Mouse (Mus musculus): Measurements from ENCODE around the gene Stub1. TPM values are rescaled to one million over a fixed set of nuclear protein-coding genes. Genes with fewer than 3 reads are reported as not detected.
"Not testable (repeated sequence)": the region's sequence is repeated elsewhere in the genome, so short reads cannot be mapped to it uniquely, and the experiment has no call there.

The Stub1 gene
- total and polyA plus RNA-seq, 3 experiments = 74.0 to 99.7 TPM; not detected in 1

GRCm38 (mm10) chr17:25873405-25874147, 40.4 kb upstream of the Stub1 start:
- H3K9ac ChIP-seq (ENCODE audit: control insufficient read depth, low read depth, low read length, poor library complexity, severe bottlenecking) = peak overlapping the region; percentile 73
- H3K27ac ChIP-seq (ENCODE audit: control insufficient read depth, low read depth, low read length) = peak overlapping the region; percentile 26; the same call in 1 of the 2 replicates

GRCm38 (mm10) chr17:25872676-25873075, 39.5 kb upstream of the Stub1 start:
- Histone ChIP-seq H3K27me3 (ENCODE audit: control insufficient read depth in 1 of 2, insufficient read depth in 2 of 2, low read length in 2 of 2) (no peaks in the 10 kb centered on the region), H3K9ac (ENCODE audit: control insufficient read depth, low read depth, low read length, poor library complexity, severe bottlenecking) (no peak overlapping the region), H3K27ac (ENCODE audit: control insufficient read depth, low read depth, low read length) (no peak overlapping the region), H3K79me2 (ENCODE audit: control insufficient read depth, insufficient read depth, low read length, poor library complexity) (peaks cover 14% of the 10 kb centered on the region), H3K4me3 (ENCODE audit: control insufficient read depth in 1 of 2, insufficient read depth in 1 of 2, low read depth in 2 of 2, low read length in 2 of 2) (no peak overlapping the region), H3K36me3 (ENCODE audit: control insufficient read depth in 1 of 2, insufficient read depth in 2 of 2, low read length in 2 of 2) (peaks cover 0 to 7% of the 10 kb centered on the region in 2 experiments; a peak in 2 of 4 replicates), H3K4me1 (ENCODE audit: control insufficient read depth in 1 of 2, insufficient read depth in 2 of 2, low read length in 2 of 2) (peaks cover 2 to 19% of the 10 kb centered on the region in 2 experiments; a peak in 3 of 4 replicates), H3K9me3 (replicated peaks; ENCODE audit: insufficient read depth, low read length) (no peaks in the 10 kb centered on the region)
- TF ChIP-seq MYC (IDR thresholded peaks at IDR 0.05; ENCODE audit: low read depth, low read length) (no peak), GABPA (IDR thresholded peaks at IDR 0.05; ENCODE audit: low read depth, low read length) (no peak), POLR2AphosphoS2 (IDR thresholded peaks at IDR 0.05; ENCODE audit: low read length) (no peak), ZKSCAN1 (IDR thresholded peaks at IDR 0.05; ENCODE audit: low read depth, low read length) (no peak)
- DNase-seq (ENCODE audit: low read depth, low spot score) = no peak

More at GRCm38 (mm10) chr17:25873405-25874147, 40.4 kb upstream of the Stub1 start:
- Histone ChIP-seq H3K27me3 (ENCODE audit: control insufficient read depth in 1 of 2, insufficient read depth in 2 of 2, low read length in 2 of 2) (no peaks in the 10 kb centered on the region), H3K36me3 (ENCODE audit: control insufficient read depth in 1 of 2, insufficient read depth in 2 of 2, low read length in 2 of 2) (peaks cover 0 to 7% of the 10 kb centered on the region in 2 experiments; a peak in 2 of 4 replicates), H3K9me3 (replicated peaks; ENCODE audit: insufficient read depth, low read length) (no peaks in the 10 kb centered on the region), H3K4me3 (ENCODE audit: control insufficient read depth in 1 of 2, insufficient read depth in 1 of 2, low read depth in 2 of 2, low read length in 2 of 2) (peak overlapping the region; percentile 82 to 87), H3K79me2 (ENCODE audit: control insufficient read depth, insufficient read depth, low read length, poor library complexity) (peaks cover 6% of the 10 kb centered on the region; the same call in 1 of the 2 replicates), H3K4me1 (ENCODE audit: control insufficient read depth in 1 of 2, insufficient read depth in 2 of 2, low read length in 2 of 2) (peaks cover 2 to 19% of the 10 kb centered on the region in 2 experiments; a peak in 3 of 4 replicates)
- peak; percentile 99 for TF ChIP-seq TBP (IDR thresholded peaks at IDR 0.05; ENCODE audit: low read depth, low read length)
- no peak for TF ChIP-seq TAL1 (IDR thresholded peaks at IDR 0.05; ENCODE audit: low read length)
- no peak for TF ChIP-seq SMC3 (IDR thresholded peaks at IDR 0.05; ENCODE audit: low read depth, low read length)
- TF ChIP-seq MEF2A (IDR thresholded peaks at IDR 0.05; ENCODE audit: extremely low read depth, insufficient replicate concordance, low read depth, low read length, poor library complexity, severe bottlenecking) = no peak
- 0 out of 2 replicates have a peak, but pooled peaks have one; percentile 12 for TF ChIP-seq HCFC1 (IDR thresholded peaks at IDR 0.05; ENCODE audit: low read depth, low read length)
- peak; percentile 56; the same call in 1 of the 2 replicates for TF ChIP-seq ZNF384 (IDR thresholded peaks at IDR 0.05; ENCODE audit: low read depth, low read length)
- 0 out of 2 replicates have a peak, but pooled peaks have one; percentile 29 for TF ChIP-seq MAFK (IDR thresholded peaks at IDR 0.05; ENCODE audit: borderline replicate concordance, low read depth, low read length)
- no peak for TF ChIP-seq ETS1 (IDR thresholded peaks at IDR 0.05; ENCODE audit: low read depth, low read length)
- TF ChIP-seq SIN3A (IDR thresholded peaks at IDR 0.05; ENCODE audit: low read length) = peak; percentile 20; the same call in 1 of the 2 replicates
- TF ChIP-seq TCF12 (IDR thresholded peaks at IDR 0.05; ENCODE audit: low read depth, low read length) = no peak
- DNase-seq (ENCODE audit: low read depth, low spot score) = peak; percentile 66

- not testable (repeated sequence) for H3K4me3 ChIP-seq (ENCODE audit: control insufficient read depth in 1 of 2, insufficient read depth in 1 of 2, low read depth in 2 of 2, low read length in 2 of 2); H3K36me3 ChIP-seq (ENCODE audit: control insufficient read depth in 1 of 2, insufficient read depth in 2 of 2, low read length in 2 of 2); H3K27ac ChIP-seq (ENCODE audit: control insufficient read depth, low read depth, low read length); H3K27me3 ChIP-seq (ENCODE audit: control insufficient read depth in 1 of 2, insufficient read depth in 2 of 2, low read length in 2 of 2); H3K9me3 ChIP-seq (replicated peaks; ENCODE audit: insufficient read depth, low read length); H3K9ac ChIP-seq (ENCODE audit: control insufficient read depth, low read depth, low read length, poor library complexity, severe bottlenecking); DNase-seq (ENCODE audit: low read depth, low spot score)
- H3K4me1 ChIP-seq (ENCODE audit: control insufficient read depth in 1 of 2, insufficient read depth in 2 of 2, low read length in 2 of 2) = peaks cover 2 to 15% of the 10 kb centered on the region in 2 experiments; a peak in 3 of 4 replicates
- peaks cover 23% of the 10 kb centered on the region for H3K79me2 ChIP-seq (ENCODE audit: control insufficient read depth, insufficient read depth, low read length, poor library complexity)
These were observed 38.4 kb upstream of the Stub1 start for GRCm38 (mm10) chr17:25871566-25871965.
